Mouse (Mus musculus) macrophage (primary cell): ENCODE measurements at regions not wholly inside any gene's neighbourhood (a gene's known extent, or its start where the extent isn't known, plus 50 kb on each side); places are given as distances from the start of the nearest gene placed in this dataset.

ENCODE experiments used
- H3K27ac ChIP-seq: fragments of 350-480 bp; formaldehyde crosslinking; 2 replicates; pipeline ENCODE4 v1.9.0; 2021
- H3K36me3 ChIP-seq: fragments of 350-480 bp; formaldehyde crosslinking; 2 replicates; pipeline ENCODE4 v1.9.0; 2021; ENCODE audit errors: inconsistent target
- H3K4me3 ChIP-seq: fragments of 350-480 bp; formaldehyde crosslinking; 2 replicates; pipeline ENCODE4 v1.9.0; 2021; ENCODE audit errors: inconsistent target
- H3K79me2 ChIP-seq: fragments of 350-480 bp; formaldehyde crosslinking; 2 replicates; pipeline ENCODE4 v1.9.0; 2021; ENCODE audit errors: inconsistent target
- WGBS: methylation state at CpG from one replicate; pipeline ENCODE4 v1.1.7; 2026; ENCODE audit warnings: inconsistent platforms; ENCODE audit not compliant: missing documents; 5-methylcytosine and 5-hydroxymethylcytosine counted together

DNA sequence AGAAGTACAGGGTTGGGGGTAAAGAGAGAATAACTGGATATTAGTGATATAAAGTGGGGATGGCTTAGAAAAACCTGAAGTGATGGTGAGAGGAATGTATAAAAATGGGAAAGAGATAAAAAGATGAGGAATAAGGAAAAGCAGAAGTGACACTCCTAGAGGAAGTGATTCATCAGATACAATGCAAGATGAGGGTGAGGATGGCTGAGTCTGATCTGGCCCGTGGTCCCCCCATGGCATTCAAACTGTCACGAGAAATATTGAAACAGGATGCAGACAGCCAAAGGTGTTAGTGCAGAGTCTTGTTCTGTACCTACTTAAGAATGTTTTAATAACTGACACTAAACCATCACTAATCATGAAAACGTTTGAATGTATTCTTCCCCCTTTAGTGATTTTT, 56.2 kb upstream of the Kitl start:
- H3K4me3 ChIP-seq, result no peak overlapping the region
- no peaks in the 10 kb centered on the region for H3K36me3 ChIP-seq
- H3K27ac ChIP-seq, result no peak overlapping the region
- 2% methylated on average over 3 of the region's 3 CpGs for WGBS
- no peaks in the 10 kb centered on the region for H3K79me2 ChIP-seq

DNA sequence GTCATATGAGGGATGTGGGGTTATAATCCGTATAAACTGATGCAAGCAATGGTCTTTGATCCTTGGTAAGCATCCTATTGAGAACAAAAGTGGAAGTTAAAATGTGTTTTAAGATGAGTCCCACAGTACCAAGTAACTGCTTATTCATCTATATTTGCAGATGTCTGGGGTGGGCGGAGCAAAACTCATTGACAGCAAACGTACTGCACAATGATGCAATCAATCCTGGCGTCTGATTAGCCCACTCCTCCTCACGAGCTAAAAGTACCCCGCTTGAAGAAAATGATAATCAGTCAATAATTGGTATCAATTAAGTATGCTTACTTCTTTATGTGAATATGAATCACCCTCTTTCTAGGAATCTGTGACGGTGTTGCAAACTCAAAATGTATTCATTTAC, 62.9 kb upstream of the Kitl start:
- no peak overlapping the region for H3K27ac ChIP-seq
- WGBS, result 84% methylated on average over 7 of the region's 7 CpGs
- no peaks in the 10 kb centered on the region for H3K79me2 ChIP-seq
- no peaks in the 10 kb centered on the region for H3K36me3 ChIP-seq
- H3K4me3 ChIP-seq, result no peak overlapping the region

DNA sequence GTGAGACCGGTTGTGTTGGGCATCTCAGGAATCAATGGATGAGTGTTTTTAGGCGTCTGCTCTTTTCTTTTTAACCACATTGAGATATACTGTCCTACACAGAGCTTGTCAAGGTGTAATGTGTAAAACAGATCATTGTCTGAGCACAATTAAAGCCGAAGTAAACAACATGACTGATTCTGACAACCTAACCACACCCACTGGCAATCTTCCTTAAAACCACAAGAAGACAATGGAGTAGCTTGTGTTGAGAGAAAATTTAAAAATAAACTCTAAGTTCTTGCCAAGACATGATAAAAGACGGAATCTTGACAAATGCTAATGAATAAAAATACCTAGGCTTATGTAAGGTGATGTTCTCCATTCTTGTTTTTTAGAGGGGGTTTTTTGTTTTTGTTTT, 63.7 kb upstream of the Kitl start:
- Histone ChIP-seq H3K4me3 (no peak overlapping the region), H3K36me3 (no peaks in the 10 kb centered on the region), H3K79me2 (no peaks in the 10 kb centered on the region), H3K27ac (no peak overlapping the region)
- WGBS, result 92% methylated on average over 4 of the region's 4 CpGs

DNA sequence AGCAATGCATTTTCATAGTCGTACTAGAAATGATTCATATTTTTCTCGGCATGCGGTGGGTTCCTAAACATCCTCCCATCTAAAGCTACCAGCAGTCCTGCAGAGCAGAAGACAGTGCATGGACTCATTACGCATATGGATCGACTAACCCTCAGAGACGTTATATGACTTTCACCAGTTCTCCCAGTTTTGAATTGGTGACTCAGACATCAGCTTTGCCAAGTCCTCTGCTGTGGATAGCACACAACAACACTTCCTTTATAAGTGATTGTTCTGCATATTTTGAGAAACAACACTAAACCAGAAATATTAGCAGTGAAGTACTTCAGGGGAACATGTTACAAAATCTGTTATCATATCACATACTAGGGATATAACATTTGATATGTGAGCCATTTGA, 64.1 kb upstream of the Kitl start:
- Histone ChIP-seq H3K4me3 (no peak overlapping the region), H3K36me3 (no peaks in the 10 kb centered on the region), H3K27ac (no peak overlapping the region), H3K79me2 (no peaks in the 10 kb centered on the region)
- WGBS, result 91% methylated on average over 6 of the region's 6 CpGs

DNA sequence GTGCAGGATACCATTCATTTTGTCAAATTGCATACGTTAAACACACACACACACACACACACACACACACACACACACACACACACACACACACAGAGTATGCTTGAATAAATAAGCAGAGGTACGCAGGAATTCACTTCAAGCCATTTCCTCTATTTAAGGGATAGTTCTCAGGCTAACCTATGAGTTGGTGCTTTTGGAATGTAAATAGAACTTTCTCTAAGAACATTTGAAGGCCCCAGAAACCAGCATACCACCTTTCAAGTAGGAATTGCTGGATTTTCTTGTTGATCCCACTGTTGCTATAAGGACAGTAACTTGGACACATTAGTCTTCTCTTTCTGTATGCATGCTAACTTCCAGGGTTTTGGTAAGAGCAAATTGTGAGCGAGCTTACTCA, 66.7 kb upstream of the Kitl start:
- WGBS, result 97% methylated on average over 3 of the region's 3 CpGs
- H3K27ac ChIP-seq, result no peak overlapping the region
- H3K79me2 ChIP-seq, result no peaks in the 10 kb centered on the region
- H3K4me3 ChIP-seq, result no peak overlapping the region
- H3K36me3 ChIP-seq, result no peaks in the 10 kb centered on the region

DNA sequence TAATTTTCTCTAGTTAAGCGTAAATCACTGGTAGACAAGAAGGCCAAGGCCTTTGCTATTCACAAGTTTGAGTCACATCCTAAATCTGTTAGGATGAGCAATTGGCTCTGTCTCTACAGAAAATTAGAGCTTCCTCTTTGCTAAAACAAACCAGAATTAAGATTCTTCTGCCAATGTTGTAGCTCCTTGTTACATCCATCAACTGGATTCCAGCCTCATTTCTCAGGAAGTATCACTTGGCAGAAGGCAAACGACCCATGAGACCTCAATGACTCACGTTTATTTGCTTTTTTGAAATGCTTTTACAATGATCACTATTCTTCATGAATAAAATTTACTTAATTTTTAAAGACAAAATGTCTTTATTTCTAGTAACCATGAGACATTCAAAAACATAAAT, 70.0 kb upstream of the Kitl start:
- no peak overlapping the region for H3K27ac ChIP-seq
- no peak overlapping the region for H3K4me3 ChIP-seq
- 79% methylated on average over 3 of the region's 3 CpGs for WGBS
- no peaks in the 10 kb centered on the region for H3K79me2 ChIP-seq
- H3K36me3 ChIP-seq, result no peaks in the 10 kb centered on the region

DNA sequence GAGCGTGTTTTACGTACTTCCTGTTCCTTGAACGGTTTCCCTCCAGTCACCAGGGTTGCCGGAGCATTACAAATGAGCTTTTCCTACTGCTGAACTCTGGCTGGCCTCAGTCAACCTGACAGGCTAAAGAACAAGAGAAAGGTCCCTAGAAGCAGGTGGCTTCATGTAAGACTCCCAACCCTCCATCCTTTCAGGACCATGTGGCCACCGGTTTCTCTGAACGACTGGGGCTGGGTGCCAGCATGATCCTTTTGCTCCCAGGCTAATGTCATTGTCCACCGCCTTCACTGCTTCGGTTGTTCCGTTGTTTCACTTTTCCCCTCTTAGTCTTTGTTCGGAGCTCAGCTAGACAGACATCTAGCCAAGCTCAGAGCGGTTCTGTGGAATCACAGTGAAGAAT, 73.8 kb upstream of the Kitl start:
- Histone ChIP-seq H3K27ac (no peak overlapping the region), H3K36me3 (no peaks in the 10 kb centered on the region), H3K4me3 (no peak overlapping the region), H3K79me2 (no peaks in the 10 kb centered on the region)
- 44% methylated on average over 11 of the region's 11 CpGs for WGBS

DNA sequence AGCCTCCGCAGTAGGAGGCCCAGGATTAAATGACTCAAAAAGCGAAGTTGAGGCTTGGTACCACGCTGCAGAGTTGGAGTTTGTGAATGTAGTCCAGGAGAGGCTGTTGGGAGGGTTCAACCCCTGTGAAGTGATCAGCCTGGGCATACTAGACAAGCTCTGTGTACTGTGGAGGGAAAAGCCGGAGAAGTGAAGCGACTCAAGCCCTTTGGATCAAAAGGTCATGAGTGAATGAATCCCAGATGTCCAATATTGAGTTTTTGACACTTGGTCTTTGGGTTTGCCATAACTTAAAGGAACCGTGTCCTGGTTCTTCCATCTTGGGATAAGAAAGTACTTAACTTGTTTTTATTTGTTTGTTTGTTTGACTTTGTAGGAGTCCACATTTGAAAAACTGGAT, 76.5 kb upstream of the Kitl start:
- Histone ChIP-seq H3K27ac (no peak overlapping the region), H3K36me3 (no peaks in the 10 kb centered on the region), H3K4me3 (no peak overlapping the region), H3K79me2 (no peaks in the 10 kb centered on the region)
- 95% methylated on average over 6 of the region's 6 CpGs for WGBS

DNA sequence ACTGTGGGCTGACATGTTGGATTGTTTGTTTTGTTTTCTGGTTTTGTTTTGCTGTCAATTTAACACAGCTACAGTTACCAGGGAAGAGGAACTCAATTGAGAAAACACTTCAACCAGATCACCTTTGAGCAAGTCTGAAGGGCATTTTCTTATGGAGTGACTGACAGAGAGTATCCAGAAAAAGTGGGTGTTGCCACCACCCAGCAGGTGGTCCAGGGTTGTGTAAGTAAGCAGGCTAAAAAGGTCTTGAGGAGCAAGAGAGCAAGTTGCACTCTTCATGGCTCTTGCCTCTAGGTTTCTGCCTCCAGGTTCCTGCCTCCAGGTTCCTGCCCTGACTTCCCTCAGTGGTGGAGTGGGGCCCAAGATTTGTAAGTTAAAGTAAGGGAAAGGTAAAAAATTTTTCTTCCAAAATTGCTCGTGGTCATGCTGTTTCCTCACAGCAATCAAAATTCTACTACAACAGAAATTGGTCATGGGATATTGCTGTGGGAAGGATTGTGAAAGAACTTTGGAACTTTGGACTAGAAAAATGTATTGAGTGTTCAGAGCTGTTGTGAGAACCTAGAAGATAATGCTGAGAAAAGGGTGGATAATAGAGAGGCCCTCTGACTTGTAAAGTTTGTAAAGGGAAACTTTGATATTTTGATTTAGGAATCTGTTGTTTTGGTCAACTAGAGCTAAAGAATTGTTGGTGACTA, 77.4 kb upstream of the Kitl start:
- Histone ChIP-seq H3K79me2 (no peaks in the 10 kb centered on the region), H3K27ac (no peak overlapping the region), H3K4me3 (no peak overlapping the region), H3K36me3 (no peaks in the 10 kb centered on the region)
- WGBS, result 75% methylated on average over 1 of the region's 1 CpGs

DNA sequence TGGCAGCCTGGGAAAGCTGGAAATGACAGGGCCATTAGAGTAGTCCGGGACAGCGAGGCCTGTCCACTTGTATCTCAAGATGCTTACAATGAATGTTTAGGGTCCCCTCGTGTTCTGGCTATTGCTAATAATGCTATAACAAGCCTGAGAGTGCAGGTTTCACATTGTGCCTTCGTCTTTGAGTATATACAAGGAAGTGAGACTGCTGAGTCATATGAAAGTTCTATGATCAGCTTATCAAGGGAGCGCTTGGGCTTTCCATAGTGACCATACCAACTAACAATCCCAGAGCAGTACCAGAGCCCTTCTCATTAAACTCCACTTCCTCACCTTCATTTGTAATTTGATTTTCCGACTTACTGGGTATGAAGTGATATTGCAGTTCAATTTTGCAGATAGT, 86.2 kb upstream of the Kitl start:
- Histone ChIP-seq H3K4me3 (no peak overlapping the region), H3K27ac (no peak overlapping the region), H3K79me2 (no peaks in the 10 kb centered on the region), H3K36me3 (no peaks in the 10 kb centered on the region)
- 42% methylated on average over 6 of the region's 6 CpGs for WGBS

DNA sequence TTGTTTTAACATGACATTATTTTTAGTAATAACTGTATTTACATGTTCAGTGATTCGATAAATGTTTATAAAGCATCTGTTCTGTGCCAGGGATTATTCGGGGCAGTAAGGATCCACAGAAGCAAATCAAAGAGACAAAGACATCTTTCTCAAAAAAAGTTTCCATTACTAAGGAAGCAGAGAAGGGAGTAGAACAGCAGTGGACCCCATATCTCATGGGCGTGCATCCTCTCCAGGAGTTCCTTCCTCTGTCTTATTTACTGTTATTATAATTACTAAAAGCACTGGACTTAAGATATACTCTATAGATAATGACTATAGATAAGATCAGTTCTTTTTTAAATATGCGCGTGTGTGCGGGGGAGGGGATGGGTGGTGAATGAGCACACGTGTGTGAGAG, 87.5 kb upstream of the Kitl start:
- H3K36me3 ChIP-seq, result no peaks in the 10 kb centered on the region
- WGBS, result 96% methylated on average over 7 of the region's 7 CpGs
- H3K79me2 ChIP-seq, result no peaks in the 10 kb centered on the region
- no peak overlapping the region for H3K4me3 ChIP-seq
- H3K27ac ChIP-seq, result no peak overlapping the region

DNA sequence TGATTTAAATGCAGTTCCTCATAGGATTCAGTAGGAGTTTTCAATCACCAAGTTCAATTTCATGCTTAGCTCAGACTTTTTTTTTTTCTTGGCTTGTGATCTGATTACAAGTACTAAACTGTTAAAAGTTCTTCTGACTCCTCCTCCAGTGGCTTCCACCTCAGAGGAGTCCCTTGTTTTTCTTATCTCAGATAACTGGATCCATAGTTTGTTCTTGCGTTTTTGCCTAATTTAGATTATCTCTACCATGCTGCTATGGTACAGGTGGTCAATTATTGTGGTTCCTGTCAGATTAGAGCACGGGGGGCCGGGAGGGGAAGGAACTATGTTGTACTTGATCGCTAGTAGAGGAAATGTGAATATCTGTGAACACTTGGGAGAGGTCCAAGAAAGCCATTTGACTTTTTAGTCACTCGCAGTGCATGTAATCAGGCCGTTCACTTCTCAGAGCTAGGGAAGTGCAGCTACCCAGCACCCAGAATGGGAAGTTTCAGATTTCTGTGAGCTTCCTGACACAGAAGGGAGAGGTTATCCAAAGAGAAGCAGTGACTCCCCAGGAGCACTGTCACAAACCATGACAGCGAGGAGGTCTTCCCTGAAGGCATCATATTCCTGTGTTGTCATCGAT, 89.0 kb upstream of the Kitl start:
- 24% methylated on average over 8 of the region's 8 CpGs for WGBS
- Histone ChIP-seq H3K36me3 (no peaks in the 10 kb centered on the region), H3K79me2 (no peaks in the 10 kb centered on the region), H3K4me3 (no peak overlapping the region), H3K27ac (0 out of 2 replicates have a peak overlapping the region, but pooled peaks have one; percentile 4)

DNA sequence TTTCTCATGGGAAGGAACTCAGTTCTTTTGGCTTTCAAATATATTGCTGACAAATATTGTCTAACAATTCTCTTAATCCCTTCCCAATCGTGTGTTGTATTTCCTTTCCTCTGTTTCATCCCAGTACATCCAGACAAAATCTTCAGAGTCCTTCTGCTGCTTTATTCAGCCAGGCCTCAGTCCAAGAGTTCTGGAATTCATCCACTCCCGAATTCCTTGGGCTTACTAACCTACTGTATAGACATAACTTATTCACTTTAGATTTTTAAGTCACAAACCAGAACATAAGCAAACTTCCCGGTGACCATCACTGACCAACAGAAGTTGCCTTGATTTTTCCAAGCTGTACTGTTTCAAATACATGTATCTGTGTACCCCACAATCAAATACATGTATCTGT, 90.9 kb upstream of the Kitl start:
- Histone ChIP-seq H3K4me3 (no peak overlapping the region), H3K27ac (no peak overlapping the region), H3K79me2 (no peaks in the 10 kb centered on the region), H3K36me3 (no peaks in the 10 kb centered on the region)
- WGBS, result 82% methylated on average over 3 of the region's 3 CpGs

DNA sequence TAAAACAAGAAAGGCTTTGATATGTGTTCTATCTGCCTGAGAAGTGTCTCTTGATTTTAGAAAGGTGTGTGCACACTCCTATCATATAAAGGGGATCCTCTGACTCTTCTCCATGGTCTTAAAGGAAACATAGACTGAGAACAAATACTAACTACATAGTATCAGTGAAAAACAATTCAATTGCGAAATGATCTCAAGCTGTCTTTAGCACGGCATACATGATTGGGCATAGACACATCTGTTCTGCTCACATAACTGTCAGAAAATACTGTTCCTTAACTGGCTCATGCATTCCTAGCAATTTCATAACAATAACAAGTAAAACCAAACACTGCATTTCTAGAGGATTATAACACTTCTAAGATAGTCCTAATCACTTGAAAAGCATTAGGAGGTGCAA, 95.5 kb upstream of the Kitl start:
- WGBS, result 74% methylated on average over 2 of the region's 2 CpGs
- H3K27ac ChIP-seq, result no peak overlapping the region
- no peak overlapping the region for H3K4me3 ChIP-seq
- H3K79me2 ChIP-seq, result no peaks in the 10 kb centered on the region
- no peaks in the 10 kb centered on the region for H3K36me3 ChIP-seq

DNA sequence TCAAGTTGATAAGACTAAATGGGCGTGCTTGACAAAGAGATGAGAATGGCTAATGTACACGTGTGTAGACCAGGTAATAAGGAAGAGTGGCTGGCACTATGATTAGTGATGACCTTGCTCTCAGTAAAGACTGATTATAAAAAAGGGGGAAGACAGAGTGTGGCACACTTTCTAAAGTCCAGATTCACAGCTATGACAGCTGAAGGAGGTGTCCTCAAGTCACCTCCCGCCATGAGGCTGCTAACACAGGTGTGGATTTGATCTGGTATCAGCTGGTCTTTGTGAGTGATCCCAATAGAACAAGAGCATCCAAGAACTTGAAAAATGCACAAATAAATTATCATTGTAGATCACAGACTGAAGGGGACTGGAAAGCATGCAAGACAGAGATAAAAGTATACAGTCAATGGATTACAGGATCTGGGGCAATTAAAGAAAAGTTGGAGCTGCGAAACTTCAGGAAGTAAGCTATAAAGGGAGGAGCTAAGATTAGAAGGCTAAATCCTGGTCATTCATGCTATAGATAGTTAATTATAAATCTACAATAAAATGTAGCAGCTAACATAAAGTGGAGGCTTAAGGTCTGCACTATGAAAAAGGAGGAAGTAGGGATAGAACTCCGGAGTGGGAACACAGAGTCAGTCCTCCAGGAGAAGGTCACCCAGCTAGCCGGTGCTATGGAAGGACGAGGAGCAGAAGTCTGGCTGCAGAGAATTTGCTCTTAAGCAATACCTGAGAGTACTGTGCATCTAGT, 96.7 kb upstream of the Kitl start:
- 95% methylated on average over 7 of the region's 7 CpGs for WGBS
- no peaks in the 10 kb centered on the region for H3K36me3 ChIP-seq

More for the DNA sequence above, 96.7 kb upstream of the Kitl start:
- Histone ChIP-seq H3K27ac (no peak overlapping the region), H3K79me2 (no peaks in the 10 kb centered on the region), H3K4me3 (no peak overlapping the region)
